Mouse (Mus musculus): ENCODE measurements around the gene Arhgap40. TPM values are rescaled to one million over a fixed set of nuclear protein-coding genes. Genes with fewer than 3 reads are reported as not detected.

Arhgap40 gene
- polyA plus RNA-seq, 2 experiments: 3.9 to 5.5 TPM

DNA sequence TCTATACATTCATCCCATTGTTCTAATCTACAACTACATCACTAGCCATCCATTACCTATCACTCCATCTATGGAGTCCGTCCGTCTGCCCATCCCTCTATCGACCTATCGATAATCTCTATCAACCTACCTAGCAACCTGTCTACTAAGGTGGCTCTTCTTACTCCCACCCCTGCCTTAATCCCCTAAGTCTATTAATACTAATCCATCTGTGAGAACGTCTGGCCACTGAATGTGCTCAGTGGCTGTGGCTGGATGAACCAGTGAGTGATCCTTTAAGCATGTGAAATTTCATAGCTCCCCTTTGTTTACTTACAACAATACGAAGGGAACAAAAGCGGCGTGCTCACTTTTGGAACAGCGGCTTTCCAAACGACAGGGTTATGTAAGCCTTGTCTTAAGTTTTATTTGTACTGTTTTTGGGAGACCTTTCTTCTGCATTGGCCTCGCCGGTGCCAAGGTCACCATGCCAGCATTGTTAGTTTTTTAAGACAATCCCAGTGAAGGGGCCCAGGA is 1.3 kb downstream of the Arhgap40 start:
- no peak for DNase-seq (ENCODE audit: low spot score)
- no peak for TF ChIP-seq POLR2A (IDR thresholded peaks at IDR 0.05; ENCODE audit: borderline replicate concordance, extremely low read depth, insufficient read depth, insufficient read length)
- no peak overlapping the region for H3K27ac ChIP-seq (replicated peaks; ENCODE audit: low read depth, low read length)
- WGBS: 84% methylated on average over 12 of the region's 12 CpGs
- H3K9me3 ChIP-seq (ENCODE audit: control insufficient read depth, low read length): no peaks in the 10 kb centered on the region
- H3K4me2 ChIP-seq (replicated peaks; ENCODE audit: low read depth, low read length, severe bottlenecking): no peak overlapping the region
- H3K4me1 ChIP-seq (ENCODE audit: control insufficient read depth, insufficient read depth, low read length): no peaks in the 10 kb centered on the region
- ATAC-seq (ENCODE audit: low FRiP score, low read depth): no peak
- H3K4me3 ChIP-seq (replicated peaks; ENCODE audit: low read length): no peak overlapping the region
- no peaks in the 10 kb centered on the region for H3K36me3 ChIP-seq (ENCODE audit: control insufficient read depth, insufficient read depth, low read length)
- H3K9ac ChIP-seq (ENCODE audit: low read depth, low read length, severe bottlenecking): no peak overlapping the region
- no peaks in the 10 kb centered on the region for H3K27me3 ChIP-seq (ENCODE audit: control insufficient read depth, insufficient read depth, low read length)

DNA sequence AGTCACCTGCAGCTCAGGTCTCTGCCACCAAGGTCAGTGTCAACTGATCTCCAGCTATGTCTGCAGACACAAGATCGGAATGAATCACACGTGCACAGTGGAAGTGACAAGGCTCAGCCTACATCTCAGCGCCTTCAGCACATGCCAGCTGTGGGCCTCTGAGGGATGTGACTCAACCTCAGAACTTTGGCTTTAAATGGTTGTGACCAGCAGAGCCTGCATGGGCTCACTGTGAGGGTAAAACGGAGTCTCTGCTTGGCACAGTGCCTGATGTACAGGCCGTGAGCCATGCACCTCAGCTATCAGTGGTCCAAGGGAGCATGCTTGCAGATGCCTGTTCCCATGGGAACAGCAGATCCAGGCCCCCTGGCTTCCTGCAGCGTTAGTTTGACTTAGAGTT is 6.0 kb downstream of the Arhgap40 start:
- 60% methylated on average over 6 of the region's 6 CpGs for WGBS
- DNase-seq (ENCODE audit: low spot score) (no peak), ATAC-seq (ENCODE audit: low FRiP score, low read depth) (no peak)
- Histone ChIP-seq H3K27me3 (ENCODE audit: control insufficient read depth, insufficient read depth, low read length) (no peaks in the 10 kb centered on the region), H3K36me3 (ENCODE audit: control insufficient read depth, insufficient read depth, low read length) (no peaks in the 10 kb centered on the region), H3K9me3 (ENCODE audit: control insufficient read depth, low read length) (no peaks in the 10 kb centered on the region), H3K27ac (replicated peaks; ENCODE audit: low read depth, low read length) (no peak overlapping the region), H3K4me3 (replicated peaks; ENCODE audit: low read length) (no peak overlapping the region), H3K4me2 (replicated peaks; ENCODE audit: low read depth, low read length, severe bottlenecking) (no peak overlapping the region), H3K4me1 (ENCODE audit: control insufficient read depth, insufficient read depth, low read length) (no peaks in the 10 kb centered on the region), H3K9ac (ENCODE audit: low read depth, low read length, severe bottlenecking) (no peak overlapping the region)
- no peak for TF ChIP-seq POLR2A (IDR thresholded peaks at IDR 0.05; ENCODE audit: borderline replicate concordance, extremely low read depth, insufficient read depth, insufficient read length)

DNA sequence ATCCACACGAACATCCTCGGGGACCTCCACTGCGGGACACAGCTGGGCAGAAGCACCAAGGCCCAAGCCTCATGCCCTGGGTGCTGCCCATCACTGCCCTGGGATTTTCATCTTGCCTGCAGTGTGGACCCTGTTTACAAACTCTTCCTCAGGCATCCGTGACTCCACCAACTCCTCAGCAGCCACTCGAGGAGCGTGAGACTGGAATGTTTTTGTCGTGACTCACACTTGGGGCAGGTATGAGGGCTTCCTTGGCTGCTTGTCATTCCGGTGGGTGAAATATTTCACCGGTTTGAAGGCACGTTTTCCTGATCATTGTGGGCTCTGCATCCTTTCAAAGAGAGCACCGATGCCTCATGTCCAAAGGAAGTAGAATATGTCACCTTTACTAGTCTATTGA is 6.5 kb downstream of the Arhgap40 start:
- no peaks in the 10 kb centered on the region for H3K36me3 ChIP-seq (ENCODE audit: control insufficient read depth, insufficient read depth, low read length)
- H3K9ac ChIP-seq (ENCODE audit: low read depth, low read length, severe bottlenecking): no peak overlapping the region
- H3K27me3 ChIP-seq (ENCODE audit: control insufficient read depth, insufficient read depth, low read length): no peaks in the 10 kb centered on the region
- no peak overlapping the region for H3K4me3 ChIP-seq (replicated peaks; ENCODE audit: low read length)
- no peaks in the 10 kb centered on the region for H3K4me1 ChIP-seq (ENCODE audit: control insufficient read depth, insufficient read depth, low read length)
- ATAC-seq (ENCODE audit: low FRiP score, low read depth) (no peak), DNase-seq (ENCODE audit: low spot score) (no peak)
- no peaks in the 10 kb centered on the region for H3K9me3 ChIP-seq (ENCODE audit: control insufficient read depth, low read length)
- WGBS: 77% methylated on average over 11 of the region's 11 CpGs
- TF ChIP-seq POLR2A (IDR thresholded peaks at IDR 0.05; ENCODE audit: borderline replicate concordance, extremely low read depth, insufficient read depth, insufficient read length): no peak
- no peak overlapping the region for H3K4me2 ChIP-seq (replicated peaks; ENCODE audit: low read depth, low read length, severe bottlenecking)
- no peak overlapping the region for H3K27ac ChIP-seq (replicated peaks; ENCODE audit: low read depth, low read length)

DNA sequence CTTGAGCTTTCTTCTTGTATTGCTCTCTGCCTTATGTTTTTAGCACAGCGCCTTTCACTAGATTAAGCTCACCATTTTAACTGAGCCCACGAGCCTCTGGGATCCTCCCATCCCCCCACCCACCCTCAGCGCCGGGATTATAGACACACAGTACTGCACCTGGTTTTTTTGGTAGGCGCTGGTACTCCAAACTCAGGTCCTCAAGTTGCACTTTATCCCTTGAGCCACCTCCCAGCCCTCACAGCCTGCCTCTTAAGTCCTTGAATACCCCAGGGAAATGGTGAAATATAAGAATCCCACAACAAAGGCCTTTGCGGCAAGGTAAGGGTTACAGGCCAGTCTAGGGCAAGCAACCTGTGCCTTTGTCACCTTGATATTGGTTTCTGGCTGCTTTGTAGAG is 7.2 kb downstream of the Arhgap40 start:
- Histone ChIP-seq H3K4me3 (replicated peaks; ENCODE audit: low read length) (no peak overlapping the region), H3K4me1 (ENCODE audit: control insufficient read depth, insufficient read depth, low read length) (no peaks in the 10 kb centered on the region), H3K27me3 (ENCODE audit: control insufficient read depth, insufficient read depth, low read length) (no peaks in the 10 kb centered on the region), H3K36me3 (ENCODE audit: control insufficient read depth, insufficient read depth, low read length) (no peaks in the 10 kb centered on the region), H3K9me3 (ENCODE audit: control insufficient read depth, low read length) (no peaks in the 10 kb centered on the region), H3K4me2 (replicated peaks; ENCODE audit: low read depth, low read length, severe bottlenecking) (no peak overlapping the region), H3K9ac (ENCODE audit: low read depth, low read length, severe bottlenecking) (no peak overlapping the region), H3K27ac (replicated peaks; ENCODE audit: low read depth, low read length) (no peak overlapping the region)
- no peak for TF ChIP-seq POLR2A (IDR thresholded peaks at IDR 0.05; ENCODE audit: borderline replicate concordance, extremely low read depth, insufficient read depth, insufficient read length)
- DNase-seq (ENCODE audit: low spot score) (no peak), ATAC-seq (ENCODE audit: low FRiP score, low read depth) (no peak)
- WGBS: 66% methylated on average over 6 of the region's 6 CpGs

DNA sequence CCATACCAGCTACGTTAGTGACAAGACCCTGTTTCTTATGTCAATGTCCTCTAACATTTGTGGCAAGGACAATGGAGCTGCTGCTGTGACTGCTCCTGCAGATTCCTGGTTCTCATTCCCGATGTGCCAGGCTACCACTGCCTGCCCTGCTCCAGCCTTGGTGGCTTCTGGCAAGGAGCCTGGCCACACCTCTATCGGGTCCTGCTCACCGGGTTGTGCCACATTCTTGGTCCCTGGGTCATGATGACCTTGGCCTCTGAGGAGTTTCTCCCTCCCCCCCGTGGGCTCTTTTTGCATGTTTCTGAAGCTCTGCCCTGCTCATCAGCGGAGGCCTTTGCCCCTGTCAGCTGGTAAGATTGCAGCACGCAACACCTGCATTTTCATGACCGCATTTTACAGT is 10.5 kb downstream of the Arhgap40 start:
- 75% methylated on average over 8 of the region's 8 CpGs for WGBS
- Histone ChIP-seq H3K4me3 (replicated peaks; ENCODE audit: low read length) (no peak overlapping the region), H3K4me2 (replicated peaks; ENCODE audit: low read depth, low read length, severe bottlenecking) (no peak overlapping the region), H3K4me1 (ENCODE audit: control insufficient read depth, insufficient read depth, low read length) (no peaks in the 10 kb centered on the region), H3K36me3 (ENCODE audit: control insufficient read depth, insufficient read depth, low read length) (no peaks in the 10 kb centered on the region), H3K9ac (ENCODE audit: low read depth, low read length, severe bottlenecking) (no peak overlapping the region), H3K27ac (replicated peaks; ENCODE audit: low read depth, low read length) (no peak overlapping the region), H3K27me3 (ENCODE audit: control insufficient read depth, insufficient read depth, low read length) (no peaks in the 10 kb centered on the region), H3K9me3 (ENCODE audit: control insufficient read depth, low read length) (no peaks in the 10 kb centered on the region)
- ATAC-seq (ENCODE audit: low FRiP score, low read depth) (no peak), DNase-seq (ENCODE audit: low spot score) (no peak)
- TF ChIP-seq POLR2A (IDR thresholded peaks at IDR 0.05; ENCODE audit: borderline replicate concordance, extremely low read depth, insufficient read depth, insufficient read length): no peak

Data from limb, embryonic 14.5 days (tissue).